Mouse (Mus musculus) G1E (cell line): Measurements from ENCODE around the gene Tgfb1i1.

Experiments used
- CTCF ChIP-seq: IDR thresholded peaks from 2 replicates; pipeline ENCODE4 v1.5.1; 2012; ENCODE audit warnings: low read depth, low read length, inconsistent platforms, mixed read lengths
- GATA2 ChIP-seq: IDR thresholded peaks from 2 replicates; pipeline ENCODE4 v1.6.1; 2012; ENCODE audit warnings: low read depth, low read length, inconsistent platforms, borderline replicate concordance

DNA sequence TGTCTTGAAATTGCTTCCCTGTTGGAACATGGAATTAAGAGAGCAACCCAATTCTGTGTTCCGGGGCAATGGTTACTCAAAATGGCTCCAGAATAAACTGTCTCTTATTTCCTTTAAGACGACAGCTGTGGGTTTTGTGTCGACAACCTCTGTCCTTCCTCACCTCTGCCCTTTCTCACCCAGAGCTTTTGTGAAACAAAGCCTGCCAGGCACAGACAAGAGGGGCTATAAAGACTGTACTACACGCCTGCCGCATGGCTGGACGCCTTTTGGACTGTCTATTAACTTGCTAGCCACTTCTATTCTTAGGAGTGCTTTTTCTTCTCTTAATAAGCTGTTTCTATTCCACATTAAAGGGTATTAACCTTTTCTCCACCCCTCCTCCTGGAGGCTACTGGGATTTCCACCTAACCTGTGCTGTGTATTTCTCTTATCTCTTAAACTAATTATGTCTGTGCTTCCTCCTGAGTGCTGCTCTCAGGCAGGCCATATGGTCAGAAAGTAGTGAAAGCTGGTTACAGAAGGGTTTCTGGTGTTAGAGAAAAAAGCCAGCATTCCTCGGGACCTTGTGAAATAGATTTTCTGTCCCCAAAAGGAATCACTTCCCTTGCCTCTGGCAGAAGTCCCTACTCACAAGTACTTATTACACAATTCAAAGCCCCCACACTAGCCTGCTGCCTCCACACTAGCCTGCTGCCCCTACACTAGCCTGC, 36.1 kb downstream of the Tgfb1i1 start:
- TF ChIP-seq GATA2 (no peak), CTCF (no peak)
